Comparison of ENCODE assay signal across 8 mouse cellular contexts in the genomic region with DNA sequence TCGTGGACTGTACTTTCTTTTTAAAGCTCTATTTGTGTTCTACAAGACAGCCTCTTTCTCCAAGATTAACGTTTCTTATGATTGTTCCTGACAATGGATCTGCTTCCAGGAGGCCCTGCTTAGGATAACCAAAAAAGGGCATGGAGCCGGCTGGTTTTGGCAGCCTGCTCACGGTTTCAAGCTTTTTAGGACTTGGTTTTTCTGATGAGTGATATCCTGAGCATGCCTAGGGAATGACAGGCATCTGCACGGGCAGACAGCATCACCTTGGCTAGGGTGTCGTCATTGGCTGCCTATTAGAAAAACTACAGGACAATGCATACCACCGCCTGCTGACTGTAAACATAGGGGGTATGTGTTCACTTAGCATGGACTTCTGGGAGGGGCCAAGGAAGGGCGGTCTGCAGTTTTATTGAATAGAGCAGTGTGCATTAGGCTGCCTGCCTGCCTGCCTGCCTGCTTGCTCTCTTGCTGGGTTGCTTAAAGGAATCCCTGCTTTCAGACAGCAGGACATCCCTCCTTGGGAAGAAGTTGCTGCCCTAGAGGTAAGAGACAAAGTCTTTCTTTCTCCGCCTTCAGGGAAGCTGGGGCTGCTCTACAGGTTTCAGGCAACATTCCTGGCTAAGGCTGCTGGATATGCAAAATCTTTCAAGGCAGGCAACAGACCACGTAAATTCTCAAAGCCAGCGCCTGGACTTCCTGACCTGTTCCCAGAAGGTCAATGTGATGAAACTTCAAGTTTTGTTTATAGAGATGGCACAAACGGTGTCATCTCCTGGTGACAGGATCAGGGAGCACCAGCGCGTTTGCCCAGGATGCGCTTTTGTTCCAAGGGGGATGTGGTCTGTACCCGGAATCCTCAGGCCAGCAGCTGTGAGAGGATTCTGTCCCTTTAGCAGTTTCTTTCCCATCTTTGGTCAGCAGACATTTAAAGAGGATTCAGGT. TPM values are rescaled to one million over a fixed set of nuclear protein-coding genes. Genes with fewer than 3 reads are reported as not detected.
DNase-seq lines count a peak whose midpoint lies in the region; ATAC-seq and TF ChIP-seq lines count a peak whose summit lies in the region.

A gene (plus strand): TSS at position 380 of the 945 bp plus-strand sequence.

- H3K27ac ChIP-seq in limb, embryonic 11.5 days (replicated peaks; ENCODE audit: low read depth, low read length), result 0 out of 2 replicates have a peak within 1 kb of the TSS, but pooled peaks have one; percentile 23
- no peak within 1 kb of the TSS; the same call in 1 of the 2 replicates for H3K27ac ChIP-seq in midbrain, embryonic 15.5 days

- no peak for TF ChIP-seq CTCF in E14TG2a.4 (conservative IDR thresholded peaks at IDR 0.05; ENCODE audit: low read length)

- H3K4me1 ChIP-seq in E14TG2a.4 (replicated peaks; ENCODE audit: low read depth, low read length), result peaks cover 31% of the 10 kb centered on the region
- peaks cover 9% of the 10 kb centered on the region; the same call in 1 of the 2 replicates for H3K4me1 ChIP-seq in limb, embryonic 11.5 days (ENCODE audit: control insufficient read depth, insufficient read depth, low read length)
- peaks cover 10% of the 10 kb centered on the region for H3K4me1 ChIP-seq in midbrain, embryonic 15.5 days

- intact Hi-C loops in gastrocnemius, postnatal 14 days (cut with DNase I; ENCODE audit: low total_unique reads), result no loop called here

- H3K27me3 ChIP-seq in E14TG2a.4 (ENCODE audit: insufficient read depth, low read length), result 0 out of 2 replicates have a peak, but pooled peaks cover 5% of the 10 kb centered on the region
- H3K27me3 ChIP-seq in limb, embryonic 11.5 days (ENCODE audit: control insufficient read depth, insufficient read depth, low read length), result no peaks in the 10 kb centered on the region
- no peaks in the 10 kb centered on the region for H3K27me3 ChIP-seq in midbrain, embryonic 15.5 days (replicated peaks)

- peak; percentile 87 for ATAC-seq in limb, embryonic 11.5 days (ENCODE audit: insufficient number of reproducible peaks, low FRiP score, low TSS enrichment, low read depth)
- ATAC-seq in midbrain, embryonic 15.5 days (replicated peaks), result peak; percentile 76

- 20% methylated on average over 16 of the region's 16 CpGs for WGBS in limb, embryonic 11.5 days
- WGBS in midbrain, embryonic 15.5 days, result 6% methylated on average over 16 of the region's 16 CpGs

- peak within 1 kb of the TSS; percentile 65 for H3K9ac ChIP-seq in limb, embryonic 11.5 days (ENCODE audit: low read length)
- peak within 1 kb of the TSS; percentile 6; the same call in 1 of the 2 replicates for H3K9ac ChIP-seq in midbrain, embryonic 15.5 days

- no peaks in the 10 kb centered on the region for H3K36me3 ChIP-seq in E14TG2a.4 (ENCODE audit: insufficient read depth, low read length)
- no peaks in the 10 kb centered on the region for H3K36me3 ChIP-seq in limb, embryonic 11.5 days (ENCODE audit: control insufficient read depth, insufficient read depth, low read length)
- H3K36me3 ChIP-seq in midbrain, embryonic 15.5 days (replicated peaks), result no peaks in the 10 kb centered on the region

- H3K9me3 ChIP-seq in E14TG2a.4 (ENCODE audit: low read length), result no peaks in the 10 kb centered on the region
- no peaks in the 10 kb centered on the region for H3K9me3 ChIP-seq in limb, embryonic 11.5 days (ENCODE audit: control insufficient read depth, low read length)
- H3K9me3 ChIP-seq in midbrain, embryonic 15.5 days, result no peaks in the 10 kb centered on the region

- peak within 1 kb of the TSS; percentile 64 for H3K4me2 ChIP-seq in limb, embryonic 11.5 days (ENCODE audit: low read depth, severe bottlenecking)
- H3K4me2 ChIP-seq in midbrain, embryonic 15.5 days, result peak within 1 kb of the TSS; percentile 38

- peak within 1 kb of the TSS; percentile 39; the same call in 1 of the 2 replicates for H3K4me3 ChIP-seq in E14TG2a.4 (replicated peaks; ENCODE audit: low read length)
- H3K4me3 ChIP-seq in limb, embryonic 11.5 days (ENCODE audit: low read depth, low read length), result peak within 1 kb of the TSS; percentile 26
- H3K4me3 ChIP-seq in midbrain, embryonic 15.5 days, result peak within 1 kb of the TSS; percentile 26

- peak; percentile 29 to 32 for DNase-seq in adrenal gland, postnatal 36 days
- peak; percentile 48 for DNase-seq in gastrocnemius, postnatal 14 days
- DNase-seq in hindlimb bud, embryonic 11.5 days (ENCODE audit: extremely low spot score, low read depth, low spot score), result peak; percentile 24
- peak; percentile 67 for DNase-seq in limb, embryonic 11.5 days (ENCODE audit: low spot score)
- DNase-seq in cerebellum, postnatal 36 days, result no peak
- DNase-seq in thymus, postnatal 14 days, result no peak

RNA-seq across cellular contexts. Expression of the gene that starts here (rescaled TPM):
- total RNA-seq in adrenal gland, postnatal 36 days (2021), result 10 to 100 TPM; 49.9 to 81.3 TPM
- 10 to 100 TPM; 51.7 to 53.7 TPM for total RNA-seq in gastrocnemius, postnatal 14 days (2021)
- polyA plus RNA-seq in limb, embryonic 11.5 days (2014; fragmentation: Nextera tagmentation; extraction: Ambion mirVana), result 155 and 167 TPM in 2 replicates
- 64.4 and 65.1 TPM in 2 replicates for polyA plus RNA-seq in midbrain, embryonic 15.5 days (2015; fragmentation: Nextera tagmentation; extraction: Ambion mirVana)

Comparison
In these comparisons a context has a peak if more than half of its experiments do, and no peak if none do; other contexts are left out.
1. DNase-seq: peak in adrenal gland, postnatal 36 days (2 of 2), gastrocnemius, postnatal 14 days (single experiment), hindlimb bud, embryonic 11.5 days (single experiment) and limb, embryonic 11.5 days (single experiment); none in cerebellum, postnatal 36 days (0 of 2) and thymus, postnatal 14 days (single experiment).
2. Peak in every context shown above with its lines, with median percentiles within 50 percentile points of each other: H3K4me3 ChIP-seq.